Mouse (Mus musculus) liver, adult 2 months (tissue): ENCODE measurements at regions not wholly inside any gene's neighbourhood (a gene's known extent, or its start where the extent isn't known, plus 50 kb on each side); places are given as distances from the start of the nearest gene placed in this dataset.

Experiments
- CTCF ChIP-seq: fragments of 200-500 bp; IDR thresholded peaks from 2 replicates; pipeline ENCODE4 v1.5.1; 2011; ENCODE audit warnings: low read depth, low read length, control low read depth
- POLR2A ChIP-seq: fragments of 200-500 bp; IDR thresholded peaks from 2 replicates; pipeline ENCODE4 v1.6.1; 2011; ENCODE audit warnings: low read length, control low read depth; ENCODE audit not compliant: insufficient read depth; ENCODE audit errors: extremely low read depth

DNA sequence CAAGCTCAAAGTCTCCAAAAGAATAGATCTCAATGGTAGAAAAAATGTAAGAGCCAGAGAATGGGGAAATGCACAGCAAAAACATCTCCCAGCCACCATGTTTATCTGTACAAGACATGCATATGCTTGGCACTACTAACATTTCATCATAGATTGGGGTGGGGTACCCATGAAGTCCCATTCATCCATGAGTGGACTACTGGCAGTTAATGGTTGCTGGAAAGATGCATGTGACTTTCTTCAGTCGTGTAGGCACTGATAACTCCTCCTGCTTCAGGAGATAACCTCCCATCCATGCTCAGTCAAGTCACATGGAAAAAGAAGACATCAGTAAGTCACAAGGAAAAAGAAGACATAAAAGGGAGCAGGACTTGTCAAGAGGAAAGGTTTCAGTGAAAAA, 65.3 kb downstream of the Lpar4 start:
- no peak for TF ChIP-seq POLR2A
- no peak for TF ChIP-seq CTCF
